Mouse (Mus musculus) erythroblast, embryonic 14.5 days (primary cell): ENCODE results near the gene Nectin2.

Source experiments
- GATA1 ChIP-seq: IDR thresholded peaks from 2 replicates; pipeline ENCODE4 v1.6.1; 2012; ENCODE audit warnings: low read length, inconsistent platforms, mixed read lengths
- TAL1 ChIP-seq: IDR thresholded peaks from 3 replicates; pipeline ENCODE4 v1.6.1; 2012; ENCODE audit warnings: low read length, inconsistent platforms, mixed read lengths

GRCm38 (mm10) chr7:19668947-19669721, 81.1 kb downstream of the Nectin2 start:
- TF ChIP-seq GATA1 (no peak), TAL1 (no peak)
